Mouse (Mus musculus) heart, adult 8-10 months (tissue): Measurements from ENCODE around the gene St6galnac1. TPM values are rescaled to one million over a fixed set of nuclear protein-coding genes. Genes with fewer than 3 reads are reported as not detected.

Experiments used
- DNase-seq: peaks from one replicate; pipeline ENCODE4 v3.0.0; 2022; ENCODE audit warnings: low spot score
- total RNA-seq, 4 experiments: library from RNA; stranded (reverse); gene quantifications; 2 replicates each; pipeline ENCODE4 v1.2.4; 2022

Gene St6galnac1
- total RNA-seq, 4 experiments from 2014 or later: not detected

GRCm38 (mm10) chr11:116726156-116726555, 49.2 kb downstream of the St6galnac1 start:
- DNase-seq: no peak

GRCm38 (mm10) chr11:116725031-116725948, 50.0 kb downstream of the St6galnac1 start:
- no peak for DNase-seq

- DNase-seq: no peak
These were observed 52.2 kb downstream of the St6galnac1 start for GRCm38 (mm10) chr11:116723064-116723463.

- DNase-seq: peak; percentile 11
These were observed 53.6 kb downstream of the St6galnac1 start for GRCm38 (mm10) chr11:116721548-116722271.

GRCm38 (mm10) chr11:116720319-116720865, 54.9 kb downstream of the St6galnac1 start:
- DNase-seq: no peak

Other genes with a start within 250 kb of the St6galnac1 start
- gene Sphk1, start 244.6 kb downstream of the St6galnac1 start, total RNA-seq: 1 to 10 TPM in 1 of 4 experiments, under 1 TPM in 3; 0.57 to 1.3 (median 0.98) TPM
- 10 to 100 TPM; 27.4 to 33.1 (median 29.8) TPM for gene Ube2o, start 194.1 kb downstream of the St6galnac1 start, total RNA-seq
- gene Aanat, start 189.1 kb downstream of the St6galnac1 start, total RNA-seq: not detected
- 10 to 100 TPM in 3 of 4 experiments, 1 to 10 TPM in 1; 8.7 to 12.6 (median 10.6) TPM for gene Rhbdf2, start 148.5 kb downstream of the St6galnac1 start, total RNA-seq
- gene Prcd, start 122.0 kb downstream of the St6galnac1 start, total RNA-seq: 1 to 10 TPM; 1.4 to 2.0 (median 1.8) TPM
- 10 to 100 TPM; 40.6 to 64.1 (median 43.0) TPM for gene Cygb, start 121.2 kb downstream of the St6galnac1 start, total RNA-seq
- gene Mxra7, start 52.5 kb upstream of the St6galnac1 start, total RNA-seq: 10 to 100 TPM; 14.2 to 20.8 (median 18.2) TPM
- gene Mettl23, start 67.8 kb upstream of the St6galnac1 start, total RNA-seq: 10 to 100 TPM; 36.9 to 38.6 (median 38.1) TPM
- 10 to 100 TPM; 28.5 to 39.4 (median 35.9) TPM for gene Jmjd6, start 67.9 kb upstream of the St6galnac1 start, total RNA-seq
- 10 to 100 TPM; 27.3 to 33.6 (median 29.7) TPM for gene Mfsd11, start 76.9 kb upstream of the St6galnac1 start, total RNA-seq
- 100 to 1,000 TPM in 2 of 4 experiments, 10 to 100 TPM in 2; 85.5 to 126 (median 103) TPM for gene Srsf2, start 77.6 kb upstream of the St6galnac1 start, total RNA-seq
- gene Mgat5b, start 143.4 kb upstream of the St6galnac1 start, total RNA-seq: under 1 TPM in 3 of 4 experiments, not detected in 1; 0.14 to 0.78 (median 0.19) TPM